Mouse (Mus musculus): Measurements from ENCODE around the gene Pus10. TPM values are rescaled to one million over a fixed set of nuclear protein-coding genes. Genes with fewer than 3 reads are reported as not detected.
A peak's percentile ranks its signal among the peaks of the same experiment; 100 is the strongest.

Gene Pus10
- total RNA-seq (2021): 10 to 100 TPM; 15.1 to 16.7 TPM

DNA sequence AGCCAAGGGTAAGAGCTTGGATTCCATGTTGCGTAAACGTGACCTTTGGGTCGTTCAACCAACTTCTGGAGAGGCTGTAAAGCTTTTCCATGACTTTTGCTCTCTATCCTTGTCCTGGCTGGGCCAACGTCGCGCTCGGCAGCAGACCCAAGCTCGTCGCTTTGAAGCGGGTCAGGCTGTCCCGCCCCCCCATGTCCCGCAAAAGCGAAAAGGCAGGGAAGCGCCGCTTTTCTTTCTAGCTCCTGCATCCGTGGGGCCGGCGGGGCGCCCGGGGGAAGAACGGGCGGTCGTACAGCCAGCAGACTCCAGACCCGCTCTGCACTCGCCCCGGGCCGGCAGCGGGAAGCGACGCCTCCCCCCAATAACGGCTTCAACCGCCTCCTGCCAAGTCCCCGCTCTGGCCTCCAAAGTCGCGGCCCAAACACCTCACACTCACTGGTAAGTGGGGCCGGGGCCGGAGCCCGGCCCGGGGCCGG is at the start of gene Pus10:
Pus10 (plus strand) TSS at position 364 of the 476 bp plus-strand sequence.
- DNase-seq: no peak
- intact Hi-C loops (cut with DNase I): loop anchor here (2.0 to 5.0 kb wide), 2 partner anchors 33 to 107 kb away; partner anchors contain the start of genes 0610010F05Rik and Rel

DNA sequence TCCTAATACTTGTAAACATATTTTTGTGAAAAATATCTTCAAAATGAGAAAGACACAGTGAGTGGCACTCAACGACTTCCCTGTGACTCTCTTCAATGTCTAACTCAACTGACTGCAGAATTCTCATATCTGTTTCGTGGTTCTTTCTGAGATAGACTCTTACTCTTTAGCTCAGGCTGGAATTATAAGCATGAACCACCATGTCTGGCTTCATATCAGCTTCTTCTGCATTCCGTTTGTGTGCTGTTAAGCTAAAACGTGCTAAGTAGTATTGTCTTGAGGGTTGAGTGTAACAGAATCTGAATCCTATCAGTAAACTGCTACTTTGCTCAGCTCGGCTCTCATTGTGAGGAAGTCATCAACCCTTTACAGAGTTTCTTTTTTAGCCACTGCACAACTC is 46.5 kb upstream of the Pus10 start:
- intact Hi-C loops (cut with DNase I): no loop called here
- no peak for DNase-seq

GRCm38 (mm10) chr11:23630664-23631063 is 34.8 kb upstream of the Pus10 start:
- intact Hi-C loops (cut with DNase I): no loop called here
- DNase-seq: no peak

DNA sequence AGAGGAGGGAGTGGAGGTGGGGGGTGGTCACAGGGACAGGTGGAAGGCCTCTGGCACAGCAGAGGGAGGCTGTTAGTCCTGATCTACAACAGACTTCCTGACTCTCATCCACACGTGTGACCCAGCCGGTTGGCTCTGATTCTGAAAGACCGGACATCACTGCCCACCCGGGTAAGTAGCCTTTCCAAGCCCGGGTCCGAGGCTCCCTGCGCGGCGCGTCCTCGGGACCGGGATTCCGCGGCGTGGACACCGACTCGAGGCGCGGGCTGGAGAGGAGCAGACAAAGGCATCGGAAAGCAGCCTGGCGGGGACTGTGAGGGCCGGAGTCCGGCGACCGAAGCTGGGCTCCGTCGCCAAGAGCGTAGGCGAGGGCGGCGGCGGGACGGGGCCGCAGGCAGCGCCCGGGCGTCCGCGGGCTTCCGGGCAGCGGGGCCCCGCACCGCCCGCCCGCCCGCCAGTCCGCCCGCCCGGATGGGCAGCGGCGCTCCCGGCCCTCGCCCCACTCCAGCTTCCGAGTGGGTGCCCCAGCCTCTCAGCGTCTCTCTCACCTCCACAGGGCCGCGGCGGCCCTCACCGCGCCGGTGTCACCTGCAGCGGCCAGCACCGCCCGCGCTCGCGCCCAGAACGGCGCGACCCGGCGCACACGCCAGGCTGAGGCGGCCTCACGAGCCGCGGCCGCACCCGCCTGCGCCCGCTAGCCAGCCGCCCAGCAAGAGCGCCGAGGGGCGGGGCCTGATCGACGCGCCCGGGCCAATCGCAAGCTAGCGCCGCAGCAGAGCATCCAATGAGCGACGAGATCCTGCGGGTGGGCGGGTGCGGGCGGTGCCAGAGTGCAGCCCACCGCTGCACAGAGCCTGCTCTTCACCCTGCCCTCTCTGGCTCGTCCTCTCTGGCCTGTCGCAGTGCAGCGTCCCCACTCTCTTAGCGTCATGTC is 32.3 kb upstream of the Pus10 start, which contains the start of gene 0610010F05Rik:
0610010F05Rik (minus strand) TSS at position 695 of the 934 bp plus-strand sequence.
- DNase-seq: peak; percentile 89
- intact Hi-C loops (cut with DNase I): loop anchor here (2.0 kb wide), 1 partner anchor 32 kb away; the partner anchor contains the start of genes Pex13 and Pus10

DNA sequence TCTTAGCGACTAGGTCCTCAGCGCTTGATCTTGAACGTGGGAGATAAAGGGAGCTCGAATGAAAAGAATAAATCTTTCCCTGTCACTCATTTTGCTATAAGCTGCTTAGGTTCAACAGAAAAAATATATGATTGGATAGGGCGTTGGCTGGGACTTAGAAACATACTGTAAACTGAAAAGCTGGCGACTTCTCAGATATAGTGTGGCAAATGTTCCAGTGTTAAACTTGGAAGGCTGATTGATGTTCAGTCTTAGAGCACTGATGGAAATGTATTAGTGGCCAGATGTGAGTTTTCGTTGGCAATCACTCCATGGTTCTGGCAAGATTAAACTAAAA is 31.6 kb upstream of the Pus10 start:
- no peak for DNase-seq
- intact Hi-C loops (cut with DNase I): loop anchor here (2.0 kb wide), 1 partner anchor 31 kb away; the partner anchor contains the start of genes Pex13 and Pus10

DNA sequence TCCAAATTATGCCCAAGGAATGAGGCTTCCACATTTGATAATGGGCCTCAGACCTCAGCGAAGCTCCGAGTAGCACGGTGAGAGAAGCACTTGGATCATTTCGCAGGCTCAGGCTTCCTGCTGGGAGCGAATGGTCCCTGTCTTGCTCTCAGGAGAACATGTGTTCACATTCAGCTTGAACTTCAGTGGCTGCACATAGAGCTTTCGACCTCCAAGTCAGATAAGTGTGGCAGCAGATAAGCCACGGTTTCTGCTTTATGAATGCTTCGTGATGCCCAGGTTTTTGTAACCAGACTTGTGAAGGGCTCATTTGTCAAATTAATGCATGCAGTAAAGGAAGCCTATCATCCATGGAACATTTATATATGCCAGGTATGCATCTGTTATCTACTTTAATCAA is 30.9 kb upstream of the Pus10 start:
- no peak for DNase-seq
- intact Hi-C loops (cut with DNase I): no loop called here

DNA sequence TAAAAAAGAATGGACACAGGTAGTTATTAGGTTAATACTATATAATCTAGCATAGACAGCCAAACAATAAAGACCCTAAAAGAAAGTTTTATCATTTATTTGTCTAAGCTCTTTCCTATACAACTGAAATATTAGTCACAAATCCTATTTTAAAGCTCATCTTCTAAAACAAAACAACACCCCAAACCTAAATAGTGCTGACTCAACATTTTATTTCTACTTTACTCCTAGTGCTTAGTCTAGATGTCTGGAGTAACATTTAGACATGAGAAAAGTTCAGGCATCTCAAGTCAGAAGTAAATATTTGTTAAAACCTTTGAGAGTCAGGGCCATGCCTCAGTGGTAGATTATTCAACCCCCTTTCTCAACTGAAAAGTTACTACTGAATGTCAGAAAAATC is 18.0 kb upstream of the Pus10 start:
- intact Hi-C loops (cut with DNase I): no loop called here
- no peak for DNase-seq

GRCm38 (mm10) chr11:23647835-23648234 is 17.6 kb upstream of the Pus10 start:
- intact Hi-C loops (cut with DNase I): no loop called here
- no peak for DNase-seq

- intact Hi-C loops (cut with DNase I): no loop called here
- no peak for DNase-seq
Measured at GRCm38 (mm10) chr11:23653666-23654065, 11.8 kb upstream of the Pus10 start.

DNA sequence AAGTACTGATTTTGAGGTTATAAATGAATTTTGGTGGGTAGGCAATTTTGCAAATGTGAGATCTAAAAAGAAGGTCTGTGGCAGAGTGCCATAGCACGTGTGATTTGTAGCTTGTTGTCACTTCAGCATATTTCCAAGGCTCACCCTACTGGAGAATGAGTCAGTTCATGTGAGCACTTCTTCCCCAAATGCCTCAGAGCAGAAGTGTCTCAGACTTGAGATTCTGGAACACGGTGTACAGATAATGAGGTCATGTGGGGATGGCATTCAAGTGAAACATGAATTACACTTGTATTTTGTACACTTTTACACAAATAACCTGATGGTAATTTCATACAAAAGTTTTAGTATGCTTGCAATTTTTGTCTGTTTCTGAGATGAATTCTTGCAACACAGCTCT is 7.7 kb upstream of the Pus10 start:
- intact Hi-C loops (cut with DNase I): no loop called here

GRCm38 (mm10) chr11:23664232-23664631 is 1.2 kb upstream of the Pus10 start:
- intact Hi-C loops (cut with DNase I): loop anchor here (2.0 kb wide), 1 partner anchor 31 kb away; the partner anchor contains the start of gene 0610010F05Rik
- DNase-seq: no peak

More for the DNA sequence above, 7.7 kb upstream of the Pus10 start:
- DNase-seq: no peak

DNA sequence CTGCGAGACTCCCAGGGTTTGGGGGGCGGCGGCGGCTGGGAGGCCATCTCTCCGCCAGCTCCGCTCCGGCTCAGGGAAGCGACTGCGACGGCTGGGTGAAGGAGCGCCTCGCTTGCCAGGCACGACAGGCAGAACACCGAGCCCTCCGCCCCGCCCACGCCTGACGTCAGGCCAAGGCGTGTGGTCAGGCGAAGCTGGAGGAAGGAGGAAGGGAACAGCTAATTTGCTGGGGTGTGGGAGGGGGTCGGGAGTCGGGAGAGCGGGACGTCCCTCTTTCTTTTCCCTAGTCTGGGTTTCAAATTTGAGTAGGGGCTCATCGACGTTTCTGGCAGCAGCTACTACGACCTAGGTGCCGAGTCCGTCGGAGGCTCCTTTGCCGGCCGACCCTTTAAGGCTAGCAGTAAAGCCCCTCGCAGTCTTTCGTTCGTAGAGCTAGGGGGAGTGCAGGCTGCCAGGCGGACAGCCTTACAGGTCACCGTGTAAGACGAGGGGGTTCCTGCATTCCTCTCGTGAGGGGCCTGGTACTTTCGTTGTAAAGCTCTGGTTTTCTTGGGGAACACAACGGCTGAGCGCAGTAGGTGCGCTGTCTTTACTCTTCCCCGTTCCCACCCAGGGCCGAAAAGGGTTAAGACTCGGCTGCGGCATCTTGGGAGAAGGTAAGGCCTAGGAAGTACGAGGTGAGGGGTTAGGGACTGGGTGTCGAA is 476 bp downstream of the Pus10 start, which contains the start of gene Pex13:
Pex13 (minus strand) TSS at position 162 of the 704 bp plus-strand sequence.
- intact Hi-C loops (cut with DNase I): loop anchor here (2.0 to 5.0 kb wide), 2 partner anchors 33 to 106 kb away; partner anchors contain the start of genes 0610010F05Rik and Rel
- peak; percentile 94 to 95 for DNase-seq

- DNase-seq: no peak
- intact Hi-C loops (cut with DNase I): loop anchor here (5.0 kb wide), 1 partner anchor 106 kb away; the partner anchor contains the start of gene Rel
Measured at GRCm38 (mm10) chr11:23666526-23666925, 1.1 kb downstream of the Pus10 start.

- DNase-seq: peak in 1 of 2 experiments; percentile 15
- intact Hi-C loops (cut with DNase I): loop anchor here (5.0 kb wide), 1 partner anchor 105 kb away; the partner anchor contains the start of gene Rel
Measured at GRCm38 (mm10) chr11:23667128-23667527, 1.7 kb downstream of the Pus10 start.

DNA sequence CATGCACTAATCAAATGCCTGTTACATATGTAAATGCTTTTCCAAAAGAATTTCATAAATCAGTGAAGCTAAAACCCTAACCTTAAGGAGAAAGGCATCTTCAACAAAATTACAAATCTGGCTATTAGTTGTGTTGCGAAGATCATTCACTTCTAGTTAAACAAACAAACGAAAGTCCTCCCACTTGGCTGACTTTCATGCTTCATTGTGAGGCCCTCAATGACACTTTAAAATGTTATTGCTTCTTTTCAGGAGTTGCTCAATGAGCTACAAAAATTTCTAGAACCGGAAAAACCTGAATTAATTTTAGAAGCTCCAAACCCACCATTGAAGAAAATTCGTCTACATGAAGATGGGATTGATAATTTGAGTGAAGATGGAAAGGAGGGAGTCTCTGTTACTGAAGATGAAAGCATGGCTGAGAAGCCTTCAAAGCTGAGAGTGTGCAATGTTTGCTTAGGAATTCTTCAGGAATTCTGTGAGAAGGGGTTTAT is 6.8 kb downstream of the Pus10 start:
- intact Hi-C loops (cut with DNase I): loop anchor here (10.0 kb wide), 1 partner anchor 182 kb away; no protein-coding TSS in a partner anchor
- DNase-seq: no peak

GRCm38 (mm10) chr11:23676100-23676499 is 10.6 kb downstream of the Pus10 start:
- intact Hi-C loops (cut with DNase I): loop anchor here (5.0 to 10.0 kb wide), 2 partner anchors 179 to 196 kb away; no protein-coding TSS in a partner anchor

DNA sequence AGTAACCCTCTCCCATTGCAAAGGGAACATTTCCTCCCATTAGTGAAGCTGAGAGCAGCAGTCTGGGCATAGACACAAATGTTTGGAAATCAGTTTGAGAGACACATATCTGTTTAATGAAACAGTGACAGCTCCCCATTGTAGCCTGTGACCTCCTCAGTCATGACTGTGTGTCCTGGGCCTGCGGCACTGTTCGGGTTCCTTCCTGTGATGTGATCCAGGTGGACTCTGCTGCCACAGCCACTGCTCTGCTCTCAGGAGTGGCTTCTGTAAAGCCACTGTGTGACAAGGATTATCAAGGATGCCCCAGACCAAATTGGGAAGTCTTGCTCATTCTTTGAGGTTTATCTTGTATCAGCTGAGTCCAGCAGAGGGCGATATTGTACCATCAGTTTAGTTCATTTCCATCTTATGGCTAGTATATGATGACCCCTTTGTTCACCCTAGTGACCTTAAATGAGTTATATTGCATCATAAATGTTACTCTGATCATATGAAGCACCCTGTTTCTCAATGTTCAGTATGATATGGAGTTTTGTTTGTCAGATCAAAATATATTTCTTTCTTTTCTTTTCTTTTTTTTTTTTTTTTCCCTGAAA is 13.7 kb downstream of the Pus10 start:
- intact Hi-C loops (cut with DNase I): loop anchor here (1.0 to 10.0 kb wide), 3 partner anchors 176 to 275 kb away; no protein-coding TSS in a partner anchor
- peak; percentile 68 to 81 for DNase-seq

More at GRCm38 (mm10) chr11:23676100-23676499, 10.6 kb downstream of the Pus10 start:
- DNase-seq: no peak

DNA sequence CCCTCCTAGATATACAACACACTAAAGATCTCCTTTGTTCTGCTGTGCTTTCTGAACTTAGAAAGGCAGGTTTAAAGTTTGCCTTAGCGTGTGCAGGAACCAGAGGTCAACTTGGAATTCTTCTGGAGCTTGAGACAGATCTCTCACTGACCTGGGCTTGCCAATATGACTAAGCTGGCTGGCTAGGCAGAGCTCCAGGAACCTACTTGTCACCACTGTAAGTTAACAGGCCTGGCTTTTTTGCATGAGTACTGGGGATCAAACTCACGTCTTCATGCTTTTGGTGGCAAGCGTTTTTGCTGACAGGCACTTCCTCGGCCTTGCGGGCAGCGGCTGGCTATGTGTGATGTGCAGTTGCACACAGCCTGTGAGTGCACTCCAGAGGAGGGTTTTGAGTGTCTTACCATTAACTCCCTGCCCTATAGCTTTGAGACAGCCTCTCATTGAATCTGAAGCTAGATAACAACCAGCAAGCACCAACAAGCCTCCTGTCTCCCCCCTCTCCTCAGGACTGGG is 15.0 kb downstream of the Pus10 start:
- peak in 1 of 2 experiments; percentile 15 for DNase-seq

GRCm38 (mm10) chr11:23682561-23682960 is 17.1 kb downstream of the Pus10 start:
- DNase-seq: no peak
- intact Hi-C loops (cut with DNase I): no loop called here

More for the DNA sequence above, 15.0 kb downstream of the Pus10 start:
- intact Hi-C loops (cut with DNase I): no loop called here

- intact Hi-C loops (cut with DNase I): no loop called here
- DNase-seq: no peak
Measured at GRCm38 (mm10) chr11:23686671-23687070, 21.2 kb downstream of the Pus10 start.
